Mouse (Mus musculus) heart, embryonic 16.5 days (tissue): ENCODE results near the gene Fnip1. TPM values are rescaled to one million over a fixed set of nuclear protein-coding genes. Genes with fewer than 3 reads are reported as not detected.

Experiments used
- ATAC-seq: fragments of 200-750 bp; cut with Nextera tagmentation; replicated peaks from 2 replicates; pipeline ENCODE4 v1.8.0; 2017; ENCODE audit warnings: moderate number of reproducible peaks; ENCODE audit not compliant: insufficient read depth, low FRiP score; ENCODE audit errors: extremely low read depth
- H3K27ac ChIP-seq: fragments of 300-500 bp; sonication (generic); 2 replicates; pipeline ENCODE4 v1.5.1; 2014; ENCODE audit warnings: mild to moderate bottlenecking, low read length, control low read depth, moderate library complexity
- H3K27me3 ChIP-seq: fragments of 300-500 bp; sonication (generic); 2 replicates; pipeline ENCODE4 v1.6.1; 2014; ENCODE audit warnings: low read length, mixed read lengths; ENCODE audit not compliant: control insufficient read depth, insufficient read depth
- H3K36me3 ChIP-seq: fragments of 300-500 bp; sonication (generic); 2 replicates; pipeline ENCODE4 v1.6.1; 2014; ENCODE audit not compliant: control insufficient read depth, insufficient read depth
- H3K4me1 ChIP-seq: fragments of 300-500 bp; sonication (generic); 2 replicates; pipeline ENCODE4 v1.6.1; 2014; ENCODE audit warnings: low read length, mixed read lengths; ENCODE audit not compliant: control insufficient read depth, insufficient read depth
- H3K4me2 ChIP-seq: fragments of 300-500 bp; sonication (generic); 2 replicates; pipeline ENCODE4 v1.6.1; 2014; ENCODE audit warnings: low read depth, mild to moderate bottlenecking, control low read depth, low read length
- H3K4me3 ChIP-seq: fragments of 300-500 bp; sonication (generic); 2 replicates; pipeline ENCODE4 v1.5.1; 2014; ENCODE audit warnings: mild to moderate bottlenecking, control low read depth, low read length
- H3K9ac ChIP-seq: fragments of 300-500 bp; sonication (generic); 2 replicates; pipeline ENCODE4 v1.6.1; 2014; ENCODE audit warnings: low read length, control low read depth
- H3K9me3 ChIP-seq: fragments of 300-500 bp; sonication (generic); replicated peaks from 2 replicates; pipeline ENCODE4 v1.6.1; 2016; ENCODE audit warnings: low read length; ENCODE audit not compliant: control insufficient read depth
- WGBS: fragments of 180-500 bp; shearing (Covaris S2); extraction: QIAGEN DNeasy Blood & Tissue Kit; methylation state at CpG from one replicate; pipeline ENCODE4 v1.1.7; 2014; 5-methylcytosine and 5-hydroxymethylcytosine counted together
- polyA plus RNA-seq: library from polyadenylated mRNA; unstranded; fragments of >200 nt; fragmentation: Nextera tagmentation; extraction: Ambion mirVana; gene quantifications from 2 replicates; pipeline ENCODE4 v1.2.1, GENCODE M21; 2015

The Fnip1 gene
- polyA plus RNA-seq, 1 experiment from 2014 or later: 9.3 TPM

GRCm38 (mm10) chr11:54413017-54413416, 25.0 kb upstream of the Fnip1 start:
- H3K36me3 ChIP-seq: no peaks in the 10 kb centered on the region
- no peak overlapping the region for H3K9ac ChIP-seq
- no peak overlapping the region for H3K27ac ChIP-seq
- H3K4me1 ChIP-seq: peaks cover 7% of the 10 kb centered on the region; the same call in 1 of the 2 replicates
- H3K4me3 ChIP-seq: 0 out of 2 replicates have a peak overlapping the region, but pooled peaks have one; percentile 4
- WGBS: 13% methylated on average over 6 of the region's 6 CpGs
- peak overlapping the region; percentile 37; the same call in 1 of the 2 replicates for H3K4me2 ChIP-seq
- ATAC-seq: peak; percentile 85
- H3K9me3 ChIP-seq: no peaks in the 10 kb centered on the region
- peaks cover 2% of the 10 kb centered on the region; the same call in 1 of the 2 replicates for H3K27me3 ChIP-seq

- H3K4me1 ChIP-seq: no peaks in the 10 kb centered on the region
- H3K27me3 ChIP-seq: no peaks in the 10 kb centered on the region
- no peak overlapping the region for H3K9ac ChIP-seq
- no peak overlapping the region for H3K4me3 ChIP-seq
- no peaks in the 10 kb centered on the region for H3K36me3 ChIP-seq
- no peak for ATAC-seq
- H3K27ac ChIP-seq: no peak overlapping the region
- WGBS: 55% methylated on average over 4 of the region's 4 CpGs
- no peak overlapping the region for H3K4me2 ChIP-seq
- no peaks in the 10 kb centered on the region for H3K9me3 ChIP-seq
Measured at GRCm38 (mm10) chr11:54423007-54423406, 15.0 kb upstream of the Fnip1 start.

GRCm38 (mm10) chr11:54426267-54426666, 11.7 kb upstream of the Fnip1 start:
- Histone ChIP-seq H3K36me3 (no peaks in the 10 kb centered on the region), H3K9ac (no peak overlapping the region), H3K9me3 (no peaks in the 10 kb centered on the region), H3K4me1 (no peaks in the 10 kb centered on the region), H3K4me3 (no peak overlapping the region), H3K27me3 (no peaks in the 10 kb centered on the region), H3K27ac (no peak overlapping the region), H3K4me2 (no peak overlapping the region)
- ATAC-seq: no peak
- 48% methylated on average over 5 of the region's 5 CpGs for WGBS

GRCm38 (mm10) chr11:54427138-54427537, 10.9 kb upstream of the Fnip1 start:
- Histone ChIP-seq H3K9me3 (no peaks in the 10 kb centered on the region), H3K4me3 (no peak overlapping the region), H3K36me3 (no peaks in the 10 kb centered on the region), H3K4me1 (no peaks in the 10 kb centered on the region), H3K27ac (no peak overlapping the region), H3K27me3 (no peaks in the 10 kb centered on the region), H3K9ac (no peak overlapping the region), H3K4me2 (no peak overlapping the region)
- ATAC-seq: no peak
- WGBS: 63% methylated on average over 2 of the region's 2 CpGs

GRCm38 (mm10) chr11:54427695-54428352, 10.2 kb upstream of the Fnip1 start:
- 62% methylated on average over 12 of the region's 12 CpGs for WGBS
- no peak overlapping the region for H3K27ac ChIP-seq
- no peaks in the 10 kb centered on the region for H3K9me3 ChIP-seq
- H3K9ac ChIP-seq: no peak overlapping the region
- H3K4me1 ChIP-seq: no peaks in the 10 kb centered on the region
- no peak overlapping the region for H3K4me2 ChIP-seq
- no peak for ATAC-seq
- no peaks in the 10 kb centered on the region for H3K36me3 ChIP-seq
- H3K27me3 ChIP-seq: no peaks in the 10 kb centered on the region
- no peak overlapping the region for H3K4me3 ChIP-seq

GRCm38 (mm10) chr11:54429224-54429623, 8.8 kb upstream of the Fnip1 start:
- Histone ChIP-seq H3K27me3 (no peaks in the 10 kb centered on the region), H3K4me3 (no peak overlapping the region), H3K4me1 (no peaks in the 10 kb centered on the region), H3K36me3 (no peaks in the 10 kb centered on the region), H3K27ac (no peak overlapping the region), H3K9ac (no peak overlapping the region), H3K4me2 (no peak overlapping the region), H3K9me3 (no peaks in the 10 kb centered on the region)
- no peak for ATAC-seq
- 77% methylated on average over 2 of the region's 2 CpGs for WGBS

GRCm38 (mm10) chr11:54435797-54436196, 2.2 kb upstream of the Fnip1 start:
- Histone ChIP-seq H3K9me3 (no peaks in the 10 kb centered on the region), H3K9ac (no peak overlapping the region), H3K27ac (no peak overlapping the region), H3K4me2 (no peak overlapping the region), H3K4me1 (peaks cover 9% of the 10 kb centered on the region; the same call in 1 of the 2 replicates), H3K27me3 (no peaks in the 10 kb centered on the region), H3K36me3 (no peaks in the 10 kb centered on the region), H3K4me3 (no peak overlapping the region)
- WGBS: 95% methylated on average over 1 of the region's 1 CpGs
- no peak for ATAC-seq

- Histone ChIP-seq H3K27ac (peak overlapping the region; percentile 51), H3K4me1 (peaks cover 9% of the 10 kb centered on the region; the same call in 1 of the 2 replicates), H3K9ac (peak overlapping the region; percentile 74), H3K4me2 (peak overlapping the region; percentile 65), H3K4me3 (peak overlapping the region; percentile 97), H3K27me3 (no peaks in the 10 kb centered on the region), H3K36me3 (no peaks in the 10 kb centered on the region), H3K9me3 (no peaks in the 10 kb centered on the region)
- 34% methylated on average over 8 of the region's 8 CpGs for WGBS
- ATAC-seq: no peak
Measured at GRCm38 (mm10) chr11:54437310-54437822, 633 bp upstream of the Fnip1 start.

GRCm38 (mm10) chr11:54438366-54438781, 375 bp downstream of the Fnip1 start:
- Histone ChIP-seq H3K4me2 (peak overlapping the region; percentile 69), H3K4me3 (peak overlapping the region; percentile 97), H3K9ac (peak overlapping the region; percentile 98), H3K27ac (peak overlapping the region; percentile 92), H3K4me1 (peaks cover 14% of the 10 kb centered on the region), H3K27me3 (no peaks in the 10 kb centered on the region), H3K9me3 (no peaks in the 10 kb centered on the region), H3K36me3 (no peaks in the 10 kb centered on the region)
- 0% methylated on average over 41 of the region's 47 CpGs for WGBS
- peak; percentile 76 for ATAC-seq
